Mouse (Mus musculus): ENCODE results near the gene Mybpc2.

DNA sequence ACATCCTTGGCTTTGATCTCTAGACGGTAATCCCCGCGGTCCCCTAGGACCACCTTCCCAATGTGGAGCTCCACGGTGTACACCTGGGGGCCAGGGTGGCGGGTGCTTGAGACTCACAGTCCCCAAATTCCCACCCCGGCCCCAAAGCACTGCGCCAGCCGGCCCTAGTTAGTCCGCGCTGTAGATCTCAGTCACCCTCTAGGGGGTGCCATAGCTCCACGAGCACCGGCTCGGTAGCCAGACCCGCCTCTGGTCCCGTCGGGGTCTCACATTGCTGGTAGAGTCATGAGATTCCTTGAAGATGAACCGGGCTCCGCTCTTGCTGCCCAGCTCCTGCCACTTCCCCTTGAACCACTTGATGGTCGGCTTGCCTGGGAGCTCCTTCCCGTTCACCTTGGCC lies 2.7 kb downstream of the Mybpc2 start:
- peak; percentile 61 for TF ChIP-seq CTCF (conservative IDR thresholded peaks at IDR 0.05; ENCODE audit: low read length)
- no peak for TF ChIP-seq POU5F1 (IDR thresholded peaks at IDR 0.05; ENCODE audit: borderline replicate concordance, low read length)
- no peak for TF ChIP-seq NANOG (IDR thresholded peaks at IDR 0.05; ENCODE audit: borderline replicate concordance, low read length)
